Mouse (Mus musculus) spleen, adult 2 months (tissue): ENCODE results near the gene Cog2.

Source experiments
- CTCF ChIP-seq: fragments of 200-500 bp; IDR thresholded peaks from 2 replicates; pipeline ENCODE4 v1.5.1; 2011; ENCODE audit warnings: mild to moderate bottlenecking, inconsistent platforms; ENCODE audit not compliant: insufficient read depth, insufficient read length, insufficient replicate concordance; ENCODE audit errors: extremely low read depth
- POLR2A ChIP-seq: fragments of 200-500 bp; IDR thresholded peaks from 2 replicates; pipeline ENCODE4 v1.6.1; 2011; ENCODE audit warnings: low read depth, low read length, inconsistent platforms

- TF ChIP-seq CTCF: no peak
- TF ChIP-seq POLR2A: no peak
Measured at GRCm38 (mm10) chr8:124585718-124586425, 65.3 kb downstream of the Cog2 start.
